Mouse (Mus musculus) small intestine, adult 2 months (tissue): ENCODE results near the gene Dclk2. TPM values are rescaled to one million over a fixed set of nuclear protein-coding genes. Genes with fewer than 3 reads are reported as not detected.

Source experiments
- H3K27ac ChIP-seq: fragments of 200-500 bp; 2 replicates; pipeline ENCODE4 v1.5.1; 2012; ENCODE audit warnings: low read depth, low read length, control low read depth, inconsistent platforms; ENCODE audit not compliant: insufficient read depth
- H3K27me3 ChIP-seq: fragments of 200-500 bp; 2 replicates; pipeline ENCODE4 v1.6.1; 2012; ENCODE audit warnings: mild to moderate bottlenecking, moderate library complexity, low read length, inconsistent platforms; ENCODE audit not compliant: control insufficient read depth, insufficient read depth
- H3K36me3 ChIP-seq: fragments of 200-500 bp; 2 replicates; pipeline ENCODE4 v1.6.1; 2012; ENCODE audit warnings: mild to moderate bottlenecking, low read length, control low read depth, inconsistent platforms; ENCODE audit not compliant: control insufficient read depth, insufficient read depth
- H3K4me1 ChIP-seq: fragments of 200-500 bp; 2 replicates; pipeline ENCODE4 v1.6.1; 2012; ENCODE audit warnings: low read length, inconsistent platforms, mixed read lengths; ENCODE audit not compliant: control insufficient read depth, insufficient read depth, insufficient read length
- H3K4me3 ChIP-seq: fragments of 200-500 bp; 2 replicates; pipeline ENCODE4 v1.5.1; 2012; ENCODE audit warnings: low read depth, mild to moderate bottlenecking, control low read depth, inconsistent platforms, low read length, moderate library complexity
- CTCF ChIP-seq: fragments of 200-500 bp; IDR thresholded peaks from 2 replicates; pipeline ENCODE4 v1.5.1; 2012; ENCODE audit warnings: low read depth, mild to moderate bottlenecking, control low read depth, inconsistent platforms, low read length, moderate library complexity, mixed read lengths; ENCODE audit not compliant: insufficient replicate concordance, insufficient read length; ENCODE audit errors: extremely low read depth
- POLR2A ChIP-seq: fragments of 200-500 bp; IDR thresholded peaks from 2 replicates; pipeline ENCODE4 v1.6.1; 2012; ENCODE audit warnings: low read depth, mild to moderate bottlenecking, control low read depth, inconsistent platforms, low read length, moderate library complexity
- WGBS: fragments of 180-500 bp; shearing (Covaris S2); methylation state at CpG from one replicate; pipeline ENCODE4 v1.1.7; 2018; 5-methylcytosine and 5-hydroxymethylcytosine counted together
- polyA plus RNA-seq: library from polyadenylated mRNA; depleted of rRNA; stranded (reverse); fragments of >200 nt; gene quantifications from 2 replicates; pipeline ENCODE4 v1.2.3, GENCODE M21; 2012; rRNA removed

The Dclk2 gene
- 1.6 and 2.4 TPM in 2 replicates for polyA plus RNA-seq

GRCm38 (mm10) chr3:86920343-86921083 is at the start of gene Dclk2:
Gene Dclk2 (minus strand): TSS chr3:86920852.
- H3K27me3 ChIP-seq, result no peaks in the 10 kb centered on the region
- no peaks in the 10 kb centered on the region for H3K36me3 ChIP-seq
- H3K4me1 ChIP-seq, result no peaks in the 10 kb centered on the region; the same call in 1 of the 2 replicates
- no peak for TF ChIP-seq POLR2A
- H3K4me3 ChIP-seq, result peak within 1 kb of the TSS; percentile 73
- under 1% methylated on average over 91 of the region's 91 CpGs for WGBS
- peak within 1 kb of the TSS; percentile 52; the same call in 1 of the 2 replicates for H3K27ac ChIP-seq

- WGBS, result 84% methylated on average over 17 of the region's 17 CpGs
- no peaks in the 10 kb centered on the region for H3K36me3 ChIP-seq
- H3K4me1 ChIP-seq, result no peaks in the 10 kb centered on the region
- no peaks in the 10 kb centered on the region for H3K27me3 ChIP-seq
- no peak for TF ChIP-seq POLR2A
- no peak for TF ChIP-seq CTCF
- H3K4me3 ChIP-seq, result no peak overlapping the region
- H3K27ac ChIP-seq, result no peak overlapping the region
Measured at GRCm38 (mm10) chr3:86962665-86963435, 42.2 kb upstream of the Dclk2 start.

DNA sequence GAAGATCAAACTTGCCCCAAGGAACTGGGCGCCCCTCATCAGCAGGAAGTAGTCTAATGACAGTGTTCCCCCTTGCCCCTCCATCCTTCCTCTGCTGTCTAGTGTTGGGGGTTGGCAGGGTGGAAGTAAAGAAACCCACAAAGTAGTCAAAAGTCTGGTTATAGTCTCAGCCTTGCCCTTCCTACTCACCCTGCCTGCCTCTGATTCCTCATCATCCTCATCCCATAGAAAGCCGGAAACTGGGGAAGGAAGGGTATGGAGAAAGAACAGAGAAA is 40.7 kb upstream of the Dclk2 start:
- Histone ChIP-seq H3K27me3 (no peaks in the 10 kb centered on the region), H3K4me3 (no peak overlapping the region), H3K36me3 (no peaks in the 10 kb centered on the region), H3K4me1 (no peaks in the 10 kb centered on the region), H3K27ac (no peak overlapping the region)
- TF ChIP-seq POLR2A (no peak), CTCF (no peak)
- 82% methylated on average over 2 of the region's 2 CpGs for WGBS

- no peaks in the 10 kb centered on the region for H3K4me1 ChIP-seq
- no peaks in the 10 kb centered on the region for H3K27me3 ChIP-seq
- 73% methylated on average over 17 of the region's 17 CpGs for WGBS
- no peak overlapping the region for H3K4me3 ChIP-seq
- no peak overlapping the region for H3K27ac ChIP-seq
- TF ChIP-seq POLR2A, result no peak
- TF ChIP-seq CTCF, result no peak
- no peaks in the 10 kb centered on the region for H3K36me3 ChIP-seq
Measured at GRCm38 (mm10) chr3:86960656-86961394, 40.2 kb upstream of the Dclk2 start.

GRCm38 (mm10) chr3:86959088-86959487 is 38.4 kb upstream of the Dclk2 start:
- H3K27me3 ChIP-seq, result no peaks in the 10 kb centered on the region
- H3K4me3 ChIP-seq, result no peak overlapping the region
- 72% methylated on average over 7 of the region's 7 CpGs for WGBS
- no peaks in the 10 kb centered on the region for H3K36me3 ChIP-seq
- TF ChIP-seq CTCF (no peak), POLR2A (no peak)
- H3K27ac ChIP-seq, result no peak overlapping the region
- H3K4me1 ChIP-seq, result no peaks in the 10 kb centered on the region

GRCm38 (mm10) chr3:86955376-86955775 is 34.7 kb upstream of the Dclk2 start:
- TF ChIP-seq CTCF (no peak), POLR2A (no peak)
- Histone ChIP-seq H3K36me3 (no peaks in the 10 kb centered on the region), H3K27me3 (no peaks in the 10 kb centered on the region), H3K4me1 (no peaks in the 10 kb centered on the region), H3K27ac (no peak overlapping the region), H3K4me3 (no peak overlapping the region)
- 31% methylated on average over 4 of the region's 4 CpGs for WGBS

DNA sequence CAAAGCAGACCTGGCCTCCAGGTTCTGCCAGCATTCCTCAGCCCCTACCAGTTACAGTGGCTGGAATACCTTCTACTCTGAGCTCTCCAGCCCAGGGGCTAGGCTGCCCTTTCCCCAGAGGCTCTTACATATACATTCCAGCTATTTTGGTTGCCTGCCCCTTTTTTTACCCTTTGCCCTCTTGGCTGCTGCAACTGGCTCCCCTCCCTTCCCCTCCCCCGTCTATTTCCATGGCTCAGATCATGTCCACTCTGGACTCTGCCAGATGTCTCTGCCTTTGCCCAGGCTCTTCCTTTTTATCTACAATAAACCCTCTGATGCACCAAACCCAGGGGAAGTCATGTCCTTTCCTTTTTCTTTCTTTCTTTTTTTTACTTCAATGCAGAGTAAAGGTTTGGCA is 33.9 kb upstream of the Dclk2 start:
- no peak for TF ChIP-seq POLR2A
- TF ChIP-seq CTCF, result no peak
- WGBS, result 55% methylated on average over 1 of the region's 1 CpGs
- Histone ChIP-seq H3K4me3 (no peak overlapping the region), H3K4me1 (no peaks in the 10 kb centered on the region), H3K27me3 (no peaks in the 10 kb centered on the region), H3K36me3 (no peaks in the 10 kb centered on the region), H3K27ac (no peak overlapping the region)
